Mouse (Mus musculus): ENCODE results near the gene Haus3. TPM values are rescaled to one million over a fixed set of nuclear protein-coding genes. Genes with fewer than 3 reads are reported as not detected.

Haus3 gene
- polyA plus RNA-seq, 1 experiment from 2014 or later = 30.4 TPM

GRCm38 (mm10) chr5:34185051-34185580, 15.8 kb upstream of the Haus3 start:
- DNase-seq (ENCODE audit: low spot score) (no peak), ATAC-seq (replicated peaks; ENCODE audit: low FRiP score, low TSS enrichment, low read depth) (no peak)
- Histone ChIP-seq H3K4me3 (ENCODE audit: low read depth, low read length) (no peak overlapping the region), H3K4me1 (replicated peaks; ENCODE audit: control insufficient read depth, insufficient read depth, low read length) (peaks cover 10% of the 10 kb centered on the region), H3K4me2 (ENCODE audit: low read length) (no peak overlapping the region), H3K9ac (ENCODE audit: low read length) (no peak overlapping the region), H3K36me3 (ENCODE audit: control insufficient read depth, insufficient read depth, low read length) (peaks cover 16% of the 10 kb centered on the region), H3K27ac (ENCODE audit: low read depth) (no peak overlapping the region), H3K9me3 (ENCODE audit: control insufficient read depth, low read length) (no peaks in the 10 kb centered on the region), H3K27me3 (replicated peaks; ENCODE audit: control insufficient read depth, insufficient read depth, low read length) (no peaks in the 10 kb centered on the region)
- WGBS = 76% methylated on average over 1 of the region's 1 CpGs

- ATAC-seq (replicated peaks; ENCODE audit: low FRiP score, low TSS enrichment, low read depth) (no peak), DNase-seq (ENCODE audit: low spot score) (no peak)
- Histone ChIP-seq H3K4me3 (ENCODE audit: low read depth, low read length) (no peak overlapping the region), H3K27ac (ENCODE audit: low read depth) (no peak overlapping the region), H3K4me2 (ENCODE audit: low read length) (no peak overlapping the region), H3K36me3 (ENCODE audit: control insufficient read depth, insufficient read depth, low read length) (peaks cover 19% of the 10 kb centered on the region), H3K4me1 (replicated peaks; ENCODE audit: control insufficient read depth, insufficient read depth, low read length) (peaks cover 10% of the 10 kb centered on the region), H3K27me3 (replicated peaks; ENCODE audit: control insufficient read depth, insufficient read depth, low read length) (no peaks in the 10 kb centered on the region), H3K9me3 (ENCODE audit: control insufficient read depth, low read length) (no peaks in the 10 kb centered on the region), H3K9ac (ENCODE audit: low read length) (no peak overlapping the region)
- WGBS = 93% methylated on average over 3 of the region's 3 CpGs
Observed at GRCm38 (mm10) chr5:34183976-34184375, 14.6 kb upstream of the Haus3 start.

GRCm38 (mm10) chr5:34183156-34183880, 14.0 kb upstream of the Haus3 start:
- H3K4me2 ChIP-seq (ENCODE audit: low read length) = no peak overlapping the region
- H3K36me3 ChIP-seq (ENCODE audit: control insufficient read depth, insufficient read depth, low read length) = peaks cover 26% of the 10 kb centered on the region
- WGBS = 72% methylated on average over 5 of the region's 5 CpGs
- no peak overlapping the region for H3K27ac ChIP-seq (ENCODE audit: low read depth)
- no peaks in the 10 kb centered on the region for H3K9me3 ChIP-seq (ENCODE audit: control insufficient read depth, low read length)
- DNase-seq (ENCODE audit: low spot score) (no peak), ATAC-seq (replicated peaks; ENCODE audit: low FRiP score, low TSS enrichment, low read depth) (no peak)
- no peak overlapping the region for H3K9ac ChIP-seq (ENCODE audit: low read length)
- H3K27me3 ChIP-seq (replicated peaks; ENCODE audit: control insufficient read depth, insufficient read depth, low read length) = no peaks in the 10 kb centered on the region
- H3K4me3 ChIP-seq (ENCODE audit: low read depth, low read length) = no peak overlapping the region
- H3K4me1 ChIP-seq (replicated peaks; ENCODE audit: control insufficient read depth, insufficient read depth, low read length) = peaks cover 10% of the 10 kb centered on the region

- Histone ChIP-seq H3K9ac (ENCODE audit: low read length) (no peak overlapping the region), H3K4me3 (ENCODE audit: low read depth, low read length) (no peak overlapping the region), H3K4me2 (ENCODE audit: low read length) (no peak overlapping the region), H3K9me3 (ENCODE audit: control insufficient read depth, low read length) (no peaks in the 10 kb centered on the region), H3K4me1 (replicated peaks; ENCODE audit: control insufficient read depth, insufficient read depth, low read length) (peaks cover 10% of the 10 kb centered on the region), H3K36me3 (ENCODE audit: control insufficient read depth, insufficient read depth, low read length) (peaks cover 34% of the 10 kb centered on the region), H3K27ac (ENCODE audit: low read depth) (no peak overlapping the region), H3K27me3 (replicated peaks; ENCODE audit: control insufficient read depth, insufficient read depth, low read length) (no peaks in the 10 kb centered on the region)
- no peak for ATAC-seq (replicated peaks; ENCODE audit: low FRiP score, low TSS enrichment, low read depth)
- DNase-seq (ENCODE audit: low spot score) = no peak
- WGBS = 79% methylated on average over 3 of the region's 3 CpGs
Observed at GRCm38 (mm10) chr5:34182486-34182885, 13.2 kb upstream of the Haus3 start.

- Histone ChIP-seq H3K36me3 (ENCODE audit: control insufficient read depth, insufficient read depth, low read length) (peaks cover 61% of the 10 kb centered on the region), H3K9ac (ENCODE audit: low read length) (no peak overlapping the region), H3K9me3 (ENCODE audit: control insufficient read depth, low read length) (no peaks in the 10 kb centered on the region), H3K27me3 (replicated peaks; ENCODE audit: control insufficient read depth, insufficient read depth, low read length) (no peaks in the 10 kb centered on the region), H3K4me1 (replicated peaks; ENCODE audit: control insufficient read depth, insufficient read depth, low read length) (no peaks in the 10 kb centered on the region), H3K4me3 (ENCODE audit: low read depth, low read length) (no peak overlapping the region), H3K4me2 (ENCODE audit: low read length) (no peak overlapping the region), H3K27ac (ENCODE audit: low read depth) (no peak overlapping the region)
- 94% methylated on average over 4 of the region's 4 CpGs for WGBS
- ATAC-seq (replicated peaks; ENCODE audit: low FRiP score, low TSS enrichment, low read depth) (no peak), DNase-seq (ENCODE audit: low spot score) (no peak)
Observed at GRCm38 (mm10) chr5:34177821-34178220, 8.5 kb upstream of the Haus3 start.

GRCm38 (mm10) chr5:34177091-34177490, 7.8 kb upstream of the Haus3 start:
- peaks cover 61% of the 10 kb centered on the region for H3K36me3 ChIP-seq (ENCODE audit: control insufficient read depth, insufficient read depth, low read length)
- no peak for DNase-seq (ENCODE audit: low spot score)

GRCm38 (mm10) chr5:34176691-34177090, 7.4 kb upstream of the Haus3 start:
- no peak overlapping the region for H3K27ac ChIP-seq (ENCODE audit: low read depth)
- H3K9me3 ChIP-seq (ENCODE audit: control insufficient read depth, low read length) = no peaks in the 10 kb centered on the region
- peaks cover 61% of the 10 kb centered on the region for H3K36me3 ChIP-seq (ENCODE audit: control insufficient read depth, insufficient read depth, low read length)
- no peaks in the 10 kb centered on the region for H3K27me3 ChIP-seq (replicated peaks; ENCODE audit: control insufficient read depth, insufficient read depth, low read length)
- 88% methylated on average over 10 of the region's 10 CpGs for WGBS
- H3K4me3 ChIP-seq (ENCODE audit: low read depth, low read length) = no peak overlapping the region
- no peak overlapping the region for H3K9ac ChIP-seq (ENCODE audit: low read length)
- ATAC-seq (replicated peaks; ENCODE audit: low FRiP score, low TSS enrichment, low read depth) = no peak
- no peaks in the 10 kb centered on the region for H3K4me1 ChIP-seq (replicated peaks; ENCODE audit: control insufficient read depth, insufficient read depth, low read length)
- no peak overlapping the region for H3K4me2 ChIP-seq (ENCODE audit: low read length)
- no peak for DNase-seq (ENCODE audit: low spot score)

More at GRCm38 (mm10) chr5:34177091-34177490, 7.8 kb upstream of the Haus3 start:
- no peak; the same call in 1 of the 2 replicates for ATAC-seq (replicated peaks; ENCODE audit: low FRiP score, low TSS enrichment, low read depth)
- Histone ChIP-seq H3K9ac (ENCODE audit: low read length) (no peak overlapping the region), H3K27ac (ENCODE audit: low read depth) (no peak overlapping the region), H3K4me3 (ENCODE audit: low read depth, low read length) (no peak overlapping the region), H3K4me1 (replicated peaks; ENCODE audit: control insufficient read depth, insufficient read depth, low read length) (no peaks in the 10 kb centered on the region), H3K9me3 (ENCODE audit: control insufficient read depth, low read length) (no peaks in the 10 kb centered on the region), H3K4me2 (ENCODE audit: low read length) (no peak overlapping the region), H3K27me3 (replicated peaks; ENCODE audit: control insufficient read depth, insufficient read depth, low read length) (no peaks in the 10 kb centered on the region)
- WGBS = 100% methylated on average over 2 of the region's 2 CpGs

GRCm38 (mm10) chr5:34175403-34175694, 6.0 kb upstream of the Haus3 start:
- Histone ChIP-seq H3K27ac (ENCODE audit: low read depth) (no peak overlapping the region), H3K27me3 (replicated peaks; ENCODE audit: control insufficient read depth, insufficient read depth, low read length) (no peaks in the 10 kb centered on the region), H3K9me3 (ENCODE audit: control insufficient read depth, low read length) (no peaks in the 10 kb centered on the region), H3K4me2 (ENCODE audit: low read length) (no peak overlapping the region), H3K36me3 (ENCODE audit: control insufficient read depth, insufficient read depth, low read length) (peaks cover 60% of the 10 kb centered on the region), H3K4me3 (ENCODE audit: low read depth, low read length) (no peak overlapping the region), H3K9ac (ENCODE audit: low read length) (no peak overlapping the region), H3K4me1 (replicated peaks; ENCODE audit: control insufficient read depth, insufficient read depth, low read length) (no peaks in the 10 kb centered on the region)
- DNase-seq (ENCODE audit: low spot score) (no peak), ATAC-seq (replicated peaks; ENCODE audit: low FRiP score, low TSS enrichment, low read depth) (no peak)
- WGBS = 38% methylated on average over 5 of the region's 5 CpGs

Measured in intestine, embryonic 14.5 days (tissue).